Mouse (Mus musculus) embryo, embryonic 10.5 days (tissue): Measurements from ENCODE around the gene Gabrg1.

ENCODE experiments used
- DNase-seq: peaks from one replicate; pipeline ENCODE4 v3.0.0-alpha.2; 2015; ENCODE audit warnings: low spot score

The Gabrg1 gene

GRCm38 (mm10) chr5:70842192-70843095 is at the start of gene Gabrg1:
Gabrg1 (minus strand) TSS chr5:70842617.
- peak; percentile 77 for DNase-seq

- DNase-seq: no peak
Observed at GRCm38 (mm10) chr5:70884026-70884425, 41.6 kb upstream of the Gabrg1 start.

GRCm38 (mm10) chr5:70870081-70870480 is 27.7 kb upstream of the Gabrg1 start:
- no peak for DNase-seq

GRCm38 (mm10) chr5:70843096-70843734 is 798 bp upstream of the Gabrg1 start:
- DNase-seq: peak; percentile 92

GRCm38 (mm10) chr5:70818681-70819080 is 23.7 kb downstream of the Gabrg1 start:
- no peak for DNase-seq

DNA sequence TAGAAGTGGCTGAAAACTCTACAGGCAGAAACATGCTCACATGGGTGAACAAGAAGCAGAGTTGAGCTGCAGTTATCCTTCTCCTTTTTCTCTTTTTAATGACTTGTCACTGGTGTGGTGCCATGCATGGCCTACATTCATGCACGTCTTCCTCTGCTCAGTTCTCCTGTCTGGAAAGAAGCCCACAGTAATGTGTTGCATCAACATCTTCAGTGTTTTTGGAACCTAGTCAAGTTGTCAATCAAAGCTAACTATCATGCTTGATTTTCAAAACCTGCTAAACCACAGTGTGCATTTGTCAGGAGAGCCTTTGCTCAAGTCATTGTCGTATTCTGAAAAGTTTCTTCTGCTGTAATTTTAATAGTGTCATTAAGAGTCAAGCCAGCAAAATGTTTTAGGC is 106.3 kb downstream of the Gabrg1 start:
- no peak for DNase-seq

DNA sequence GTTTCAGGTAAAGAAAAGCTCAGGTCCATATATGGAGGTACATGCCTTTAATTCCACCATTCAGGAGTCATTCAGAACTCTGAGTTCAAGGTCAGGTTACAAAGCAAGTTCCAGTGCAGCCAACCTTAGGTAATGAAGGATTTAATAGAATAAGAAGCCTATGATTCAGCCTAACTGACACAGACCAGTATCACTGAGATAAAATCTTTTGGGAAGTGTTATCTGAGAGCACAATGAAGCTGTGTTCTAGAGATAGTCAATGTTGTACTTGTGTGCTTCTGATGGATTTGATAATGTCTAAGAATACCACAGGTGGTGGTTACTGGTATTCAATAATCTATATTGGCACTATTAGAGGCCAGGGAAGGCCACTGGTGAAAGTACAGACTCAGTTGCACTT is 138.1 kb downstream of the Gabrg1 start:
- DNase-seq: no peak
